Mouse (Mus musculus) G1E (cell line): Measurements from ENCODE around the gene Cdipt. TPM values are rescaled to one million over a fixed set of nuclear protein-coding genes. Genes with fewer than 3 reads are reported as not detected.

Experiments
- ATAC-seq: 2 replicates; pipeline ENCODE4 v1.8.0; 2016; ENCODE audit warnings: mild to moderate bottlenecking; ENCODE audit not compliant: insufficient number of reproducible peaks, poor library complexity, low FRiP score, severe bottlenecking; ENCODE audit errors: extremely low read depth
- DNase-seq: peaks from one replicate; pipeline ENCODE4 v3.0.0; 2012; ENCODE audit warnings: low spot score
- H3K27me3 ChIP-seq: 2 replicates; pipeline ENCODE4 v1.6.1; 2012; ENCODE audit warnings: mild to moderate bottlenecking, low read length, inconsistent platforms; ENCODE audit not compliant: insufficient read depth
- H3K36me3 ChIP-seq: replicated peaks from 2 replicates; pipeline ENCODE3; 2012; ENCODE audit warnings: mild to moderate bottlenecking, inconsistent platforms
- H3K4me1 ChIP-seq: 2 replicates; pipeline ENCODE4 v1.6.1; 2012; ENCODE audit warnings: low read depth, low read length, inconsistent platforms, mixed read lengths; ENCODE audit not compliant: insufficient read depth
- H3K4me3 ChIP-seq: 2 replicates; pipeline ENCODE4 v1.5.1; 2012; ENCODE audit warnings: low read depth, mild to moderate bottlenecking, inconsistent platforms, low read length, moderate library complexity, mixed read lengths
- H3K9me3 ChIP-seq: replicated peaks from 2 replicates; pipeline ENCODE4 v1.6.1; 2012; ENCODE audit warnings: inconsistent platforms
- CTCF ChIP-seq: IDR thresholded peaks from 2 replicates; pipeline ENCODE4 v1.5.1; 2012; ENCODE audit warnings: low read depth, low read length, inconsistent platforms, mixed read lengths
- GATA1 ChIP-seq: IDR thresholded peaks from 2 replicates; pipeline ENCODE4 v1.6.1; 2012; ENCODE audit warnings: borderline replicate concordance, low read length, inconsistent platforms, mixed read lengths
- GATA2 ChIP-seq: IDR thresholded peaks from 2 replicates; pipeline ENCODE4 v1.6.1; 2012; ENCODE audit warnings: low read depth, low read length, inconsistent platforms, borderline replicate concordance
- POLR2AphosphoS5 ChIP-seq: IDR thresholded peaks from 2 replicates; pipeline ENCODE4 v1.6.1; 2012; ENCODE audit warnings: low read depth, low read length, inconsistent platforms; ENCODE audit not compliant: insufficient replicate concordance
- TAL1 ChIP-seq: conservative IDR thresholded peaks from 2 replicates; pipeline ENCODE4 v1.6.1; 2012; ENCODE audit warnings: low read depth, low read length, inconsistent platforms, mixed read lengths
- polyA plus RNA-seq: library from polyadenylated mRNA; stranded (reverse); fragments of >175 nt; gene quantifications from 2 replicates; pipeline ENCODE4 v1.2.3, GENCODE M21; 2012
- total RNA-seq, 2 experiments: library from RNA; stranded (forward) in 1 of 2; stranded (reverse) in 1 of 2; fragments of 200-1000 nt in 1 of 2; fragments of >200 nt in 1 of 2; fragmentation: Nextera tagmentation in 1 of 2; gene quantifications; 2 replicates each; pipeline ENCODE4 v1.2.3; 2014 to 2017

Cdipt gene
- total and polyA plus RNA-seq, 3 experiments = 37.5 to 91.2 (median 63.8) TPM

DNA sequence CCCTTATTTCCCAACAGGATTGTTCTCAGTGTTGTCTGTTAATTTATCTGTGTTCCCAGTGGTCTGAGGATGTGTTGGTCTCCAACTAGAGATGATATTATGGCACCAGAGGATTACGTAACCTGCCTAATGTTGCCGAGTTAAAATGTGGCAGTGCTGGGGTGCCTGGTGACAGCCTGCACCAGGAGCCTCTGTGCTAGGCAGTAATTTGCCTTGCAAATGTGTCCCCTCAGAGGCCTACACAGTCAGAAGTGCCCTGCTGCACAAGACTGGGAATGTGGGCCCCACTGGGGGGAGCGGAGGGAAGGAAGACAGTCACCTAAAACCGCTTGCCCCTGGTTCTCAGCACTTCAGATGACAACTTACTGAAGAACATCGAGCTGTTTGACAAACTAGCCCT is 33.9 kb upstream of the Cdipt start:
- Histone ChIP-seq H3K4me1 (peaks cover 11% of the 10 kb centered on the region), H3K27me3 (no peaks in the 10 kb centered on the region), H3K36me3 (peaks cover 94% of the 10 kb centered on the region), H3K4me3 (no peak overlapping the region), H3K9me3 (no peaks in the 10 kb centered on the region)
- ATAC-seq (no peak), DNase-seq (no peak)
- TF ChIP-seq GATA1 (no peak), POLR2AphosphoS5 (no peak), TAL1 (no peak), GATA2 (no peak), CTCF (no peak)

- Histone ChIP-seq H3K4me3 (no peak overlapping the region), H3K36me3 (peaks cover 68% of the 10 kb centered on the region), H3K9me3 (no peaks in the 10 kb centered on the region), H3K4me1 (peaks cover 11% of the 10 kb centered on the region), H3K27me3 (peaks cover 12% of the 10 kb centered on the region; the same call in 1 of the 2 replicates)
- ATAC-seq (no peak; the same call in 1 of the 2 replicates), DNase-seq (no peak)
- TF ChIP-seq CTCF (peak; percentile 60), POLR2AphosphoS5 (no peak)
Observed at GRCm38 (mm10) chr7:126946530-126946929, 29.2 kb upstream of the Cdipt start.

GRCm38 (mm10) chr7:126948626-126949025 is 27.1 kb upstream of the Cdipt start:
- DNase-seq (no peak), ATAC-seq (no peak)
- H3K27me3 ChIP-seq = peaks cover 23% of the 10 kb centered on the region

DNA sequence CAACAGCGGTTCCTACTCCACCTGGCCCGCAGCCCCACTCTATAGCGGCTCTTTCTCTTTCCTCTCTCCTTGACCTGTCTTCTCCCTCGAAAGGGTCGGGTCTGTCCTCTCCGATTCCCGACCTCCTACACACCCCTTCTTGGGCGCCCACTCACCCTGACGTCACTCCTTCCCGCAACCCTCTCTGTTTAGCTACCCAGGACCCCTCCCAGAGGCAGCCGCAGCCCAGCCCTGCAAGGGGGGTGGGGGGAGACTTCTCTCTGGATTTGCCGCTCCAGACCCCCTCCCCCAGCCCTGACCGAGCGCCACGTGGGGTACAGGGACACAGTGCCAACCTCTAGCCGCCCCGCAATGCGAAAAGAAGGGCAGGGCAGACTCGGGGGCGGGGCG is 26.3 kb upstream of the Cdipt start, which contains the start of gene Asphd1:
Asphd1 (minus strand) TSS at position 180 of the 390 bp plus-strand sequence.
- ATAC-seq = no peak
- no peak for TF ChIP-seq GATA2
- TF ChIP-seq POLR2AphosphoS5 = no peak
- no peak for TF ChIP-seq GATA1
- no peak for TF ChIP-seq CTCF
- TF ChIP-seq TAL1 = no peak
- peak within 1 kb of the TSS; percentile 68; the same call in 1 of the 2 replicates for H3K4me3 ChIP-seq
- H3K27me3 ChIP-seq = peaks cover 23% of the 10 kb centered on the region
- H3K4me1 ChIP-seq = peaks cover 12% of the 10 kb centered on the region
- no peaks in the 10 kb centered on the region for H3K9me3 ChIP-seq
- no peak for DNase-seq
- peaks cover 40% of the 10 kb centered on the region for H3K36me3 ChIP-seq

More at GRCm38 (mm10) chr7:126948626-126949025, 27.1 kb upstream of the Cdipt start:
- H3K4me3 ChIP-seq = no peak overlapping the region
- no peaks in the 10 kb centered on the region for H3K9me3 ChIP-seq
- peaks cover 12% of the 10 kb centered on the region for H3K4me1 ChIP-seq
- H3K36me3 ChIP-seq = peaks cover 48% of the 10 kb centered on the region
- TF ChIP-seq GATA2 = no peak
- TF ChIP-seq CTCF = no peak
- no peak for TF ChIP-seq POLR2AphosphoS5
- no peak for TF ChIP-seq GATA1
- no peak for TF ChIP-seq TAL1

GRCm38 (mm10) chr7:126949793-126950646 is 25.7 kb upstream of the Cdipt start, which contains the start of gene Sez6l2:
Sez6l2 (plus strand) TSS chr7:126950563.
- H3K4me3 ChIP-seq = peak within 1 kb of the TSS; percentile 68; the same call in 1 of the 2 replicates
- H3K36me3 ChIP-seq = peaks cover 34% of the 10 kb centered on the region
- TF ChIP-seq GATA1 (no peak), TAL1 (no peak), CTCF (no peak), POLR2AphosphoS5 (no peak), GATA2 (no peak)
- DNase-seq (peak; percentile 91), ATAC-seq (peak; percentile 57)
- peaks cover 23% of the 10 kb centered on the region for H3K27me3 ChIP-seq
- H3K9me3 ChIP-seq = no peaks in the 10 kb centered on the region
- peaks cover 12% of the 10 kb centered on the region for H3K4me1 ChIP-seq

GRCm38 (mm10) chr7:126950647-126951615 is 24.8 kb upstream of the Cdipt start:
- no peaks in the 10 kb centered on the region for H3K9me3 ChIP-seq
- H3K4me1 ChIP-seq = peaks cover 12% of the 10 kb centered on the region
- H3K36me3 ChIP-seq = peaks cover 26% of the 10 kb centered on the region
- ATAC-seq = no peak
- no peak for DNase-seq
- H3K4me3 ChIP-seq = no peak overlapping the region
- TF ChIP-seq CTCF (no peak), TAL1 (no peak), GATA2 (no peak), GATA1 (no peak), POLR2AphosphoS5 (no peak)
- peaks cover 23% of the 10 kb centered on the region for H3K27me3 ChIP-seq
